Mouse (Mus musculus): ENCODE data around the gene Disc1.

- TF ChIP-seq CTCF (IDR thresholded peaks at IDR 0.05; ENCODE audit: extremely low read depth, insufficient read depth, insufficient read length, insufficient replicate concordance) (no peak), POLR2A (IDR thresholded peaks at IDR 0.05; ENCODE audit: low read depth, low read length) (no peak)
Observed at GRCm38 (mm10) chr8:125184881-125185280, 130.9 kb downstream of the Disc1 start.
